Mouse (Mus musculus): ENCODE results near the gene Dennd4a. TPM values are rescaled to one million over a fixed set of nuclear protein-coding genes. Genes with fewer than 3 reads are reported as not detected.

Gene Dennd4a
- 0.91 and 1.1 TPM in 2 replicates for polyA plus RNA-seq (2012; rRNA removed)

GRCm38 (mm10) chr9:64810822-64811537, at the start of gene Dennd4a:
TSS of gene Dennd4a (plus strand) at chr9:64811340.

GRCm38 (mm10) chr9:64951161-64951657, 140.1 kb downstream of the Dennd4a start, which contains the start of gene Slc24a1:
TSS of gene Slc24a1 (minus strand) at chr9:64951607.

GRCm38 (mm10) chr9:64960117-64960977, 149.2 kb downstream of the Dennd4a start, which contains the start of gene Ints14:
TSS of gene Ints14 (plus strand) at chr9:64960905.

Other genes with a start within 250 kb of the Dennd4a start
- gene Rab11a, start 73.6 kb upstream of the Dennd4a start, polyA plus RNA-seq (2012; rRNA removed): 54.4 and 69.7 TPM in 2 replicates
- not detected in 2 replicates for gene Slc24a1, start 140.3 kb downstream of the Dennd4a start, polyA plus RNA-seq (2012; rRNA removed)
- 3.0 and 3.9 TPM in 2 replicates for gene Ints14, start 149.6 kb downstream of the Dennd4a start, polyA plus RNA-seq (2012; rRNA removed)
- 20.5 and 24.1 TPM in 2 replicates for gene Hacd3, start 210.4 kb downstream of the Dennd4a start, polyA plus RNA-seq (2012; rRNA removed)
- gene Dpp8, start 221.1 kb downstream of the Dennd4a start, polyA plus RNA-seq (2012; rRNA removed): 11.1 and 17.1 TPM in 2 replicates

Measured in stomach, adult 2 months (tissue).